10 mouse cellular contexts compared by ENCODE assay signal in genomic region chr1:82759520-82759919, GRCm38 (mm10). TPM values are rescaled to one million over a fixed set of nuclear protein-coding genes. Genes with fewer than 3 reads are reported as not detected.
DNase-seq lines count a peak whose midpoint lies in the region; ATAC-seq and TF ChIP-seq lines count a peak whose summit lies in the region.
"Had no signal": no experiment of that assay in that cellular context is flagged by ENCODE, and none has a peak within 500 bp of the region (broad histone marks: within the 10 kb centered on the region; RNA-seq: fewer than 3 reads in every experiment).

No protein-coding gene starts in this region.

- no peak for ATAC-seq in forebrain, embryonic 14.5 days
- no peak for ATAC-seq in forebrain, embryonic 12.5 days (ENCODE audit: low FRiP score)
- no peak for ATAC-seq in midbrain, embryonic 11.5 days (ENCODE audit: low FRiP score)
- no peak for ATAC-seq in midbrain, embryonic 16.5 days

- TF ChIP-seq POLR2A in brain, embryonic 14.5 days (IDR thresholded peaks at IDR 0.05; ENCODE audit: borderline replicate concordance, extremely low read depth, insufficient read depth, insufficient read length, poor library complexity, severe bottlenecking) = no peak

- no peaks in the 10 kb centered on the region for H3K4me1 ChIP-seq in forebrain, embryonic 14.5 days (ENCODE audit: control insufficient read depth, insufficient read depth, low read length)
- no peaks in the 10 kb centered on the region for H3K4me1 ChIP-seq in forebrain, embryonic 12.5 days
- H3K4me1 ChIP-seq in midbrain, embryonic 11.5 days (ENCODE audit: control insufficient read depth, insufficient read depth, low read length) = no peaks in the 10 kb centered on the region
- H3K4me1 ChIP-seq in midbrain, embryonic 16.5 days (ENCODE audit: control insufficient read depth, insufficient read depth, low read length) = no peaks in the 10 kb centered on the region
- H3K4me1 ChIP-seq: hindbrain, embryonic 13.5 days had no signal

- peaks cover 17% of the 10 kb centered on the region; the same call in 1 of the 2 replicates for H3K36me3 ChIP-seq in forebrain, embryonic 14.5 days (ENCODE audit: control insufficient read depth, insufficient read depth, low read length)
- peaks cover 24% of the 10 kb centered on the region for H3K36me3 ChIP-seq in forebrain, embryonic 12.5 days (replicated peaks)
- peaks cover 2% of the 10 kb centered on the region; the same call in 1 of the 2 replicates for H3K36me3 ChIP-seq in midbrain, embryonic 11.5 days (ENCODE audit: control insufficient read depth, insufficient read depth, low read length)
- peaks cover 7% of the 10 kb centered on the region for H3K36me3 ChIP-seq in midbrain, embryonic 16.5 days (ENCODE audit: control insufficient read depth, insufficient read depth, low read length)

- no peak overlapping the region for H3K4me2 ChIP-seq in forebrain, embryonic 14.5 days (ENCODE audit: low read length)
- no peak overlapping the region for H3K4me2 ChIP-seq in forebrain, embryonic 12.5 days
- H3K4me2 ChIP-seq in midbrain, embryonic 11.5 days = no peak overlapping the region
- no peak overlapping the region for H3K4me2 ChIP-seq in midbrain, embryonic 16.5 days (ENCODE audit: low read length)
- H3K4me2 ChIP-seq: hindbrain, embryonic 13.5 days had no signal

- H3K9ac ChIP-seq in forebrain, embryonic 14.5 days (ENCODE audit: low read length) = no peak overlapping the region
- H3K9ac ChIP-seq in forebrain, embryonic 12.5 days = no peak overlapping the region
- H3K9ac ChIP-seq in midbrain, embryonic 11.5 days (ENCODE audit: low read length) = no peak overlapping the region
- no peak overlapping the region for H3K9ac ChIP-seq in midbrain, embryonic 16.5 days (ENCODE audit: low read depth, low read length)
- H3K9ac ChIP-seq: hindbrain, embryonic 13.5 days had no signal

- no peak overlapping the region for H3K27ac ChIP-seq in forebrain, embryonic 14.5 days (ENCODE audit: low read depth, low read length)
- H3K27ac ChIP-seq in forebrain, embryonic 12.5 days = no peak overlapping the region
- no peak overlapping the region for H3K27ac ChIP-seq in midbrain, embryonic 11.5 days (ENCODE audit: low read depth, low read length)
- H3K27ac ChIP-seq in midbrain, embryonic 16.5 days (ENCODE audit: low read length) = no peak overlapping the region
- H3K27ac ChIP-seq: hindbrain, embryonic 13.5 days had no signal

- peak; percentile 5 for DNase-seq in forebrain, embryonic 14.5 days (ENCODE audit: low spot score)
- peak; percentile 87 for DNase-seq in midbrain, embryonic 11.5 days (ENCODE audit: low spot score, missing footprints)
- DNase-seq in brain, embryonic 14.5 days (ENCODE audit: low read depth) = peak; percentile 2
- peak; percentile 10 for DNase-seq in retina, embryonic 14.5 days (ENCODE audit: low spot score)
- no peak for DNase-seq in kidney, postnatal 4 days
- DNase-seq in cerebellum, postnatal 25 days = no peak
- DNase-seq: cerebellum, postnatal 14 days had no signal

- no peaks in the 10 kb centered on the region for H3K9me3 ChIP-seq in forebrain, embryonic 14.5 days (replicated peaks; ENCODE audit: control insufficient read depth, low read length)
- no peaks in the 10 kb centered on the region for H3K9me3 ChIP-seq in forebrain, embryonic 12.5 days
- no peaks in the 10 kb centered on the region for H3K9me3 ChIP-seq in midbrain, embryonic 11.5 days (ENCODE audit: control insufficient read depth, low read length)
- no peaks in the 10 kb centered on the region for H3K9me3 ChIP-seq in midbrain, embryonic 16.5 days (replicated peaks; ENCODE audit: control insufficient read depth, low read length, poor library complexity, severe bottlenecking)
- H3K9me3 ChIP-seq: hindbrain, embryonic 13.5 days had no signal

- peak; percentile 39; the same call in 1 of the 2 replicates for TF ChIP-seq CTCF in brain, embryonic 14.5 days (IDR thresholded peaks at IDR 0.05; ENCODE audit: borderline replicate concordance, extremely low read depth, insufficient read depth, insufficient read length)

- WGBS in forebrain, embryonic 14.5 days = 86% methylated on average over 1 of the region's 1 CpGs
- 88% methylated on average over 1 of the region's 1 CpGs for WGBS in forebrain, embryonic 12.5 days
- WGBS in midbrain, embryonic 11.5 days = 75% methylated on average over 1 of the region's 1 CpGs
- WGBS in midbrain, embryonic 16.5 days = 90% methylated on average over 1 of the region's 1 CpGs

- no peak overlapping the region for H3K4me3 ChIP-seq in forebrain, embryonic 14.5 days (ENCODE audit: low read depth, low read length)
- no peak overlapping the region for H3K4me3 ChIP-seq in forebrain, embryonic 12.5 days (replicated peaks)
- H3K4me3 ChIP-seq in midbrain, embryonic 11.5 days (ENCODE audit: low read depth, low read length) = no peak overlapping the region
- H3K4me3 ChIP-seq in midbrain, embryonic 16.5 days (ENCODE audit: low read depth, low read length) = no peak overlapping the region
- H3K4me3 ChIP-seq: hindbrain, embryonic 13.5 days had no signal

- H3K27me3 ChIP-seq in forebrain, embryonic 14.5 days (replicated peaks; ENCODE audit: control insufficient read depth, insufficient read depth, low read length) = no peaks in the 10 kb centered on the region
- H3K27me3 ChIP-seq in forebrain, embryonic 12.5 days = no peaks in the 10 kb centered on the region
- H3K27me3 ChIP-seq in midbrain, embryonic 11.5 days (ENCODE audit: control insufficient read depth, insufficient read depth, low read length) = no peaks in the 10 kb centered on the region
- no peaks in the 10 kb centered on the region for H3K27me3 ChIP-seq in midbrain, embryonic 16.5 days (ENCODE audit: control insufficient read depth, insufficient read depth, low read depth, low read length)
- H3K27me3 ChIP-seq: hindbrain, embryonic 13.5 days had no signal

RNA-seq across cellular contexts. Expression of gene Tm4sf20, which starts 8.7 kb away (rescaled TPM):
- not detected in 2 replicates for polyA plus RNA-seq in forebrain, embryonic 14.5 days (2014; fragmentation: Nextera tagmentation; extraction: Ambion mirVana)
- polyA plus RNA-seq in forebrain, embryonic 12.5 days (2016; fragmentation: Nextera tagmentation; extraction: Ambion mirVana) = 0.13 and 0.24 TPM in 2 replicates
- polyA plus RNA-seq in midbrain, embryonic 11.5 days (2014; fragmentation: Nextera tagmentation; extraction: Ambion mirVana) = 0.08 TPM in 1 of 2 replicates, not detected in the other
- 0.11 TPM in 1 of 2 replicates, not detected in the other for polyA plus RNA-seq in midbrain, embryonic 16.5 days (2015; fragmentation: Nextera tagmentation; extraction: Ambion mirVana)
- polyA plus RNA-seq in brain, embryonic 14.5 days (2012; rRNA removed) = not detected in 2 replicates
- polyA plus RNA-seq: hindbrain, embryonic 13.5 days had no signal

RNA-seq across cellular contexts. Expression of gene Gm47791, which starts 11.5 kb away (rescaled TPM):
- polyA plus RNA-seq in forebrain, embryonic 14.5 days (2014; fragmentation: Nextera tagmentation; extraction: Ambion mirVana) = not detected in 2 replicates
- not detected in 2 replicates for polyA plus RNA-seq in forebrain, embryonic 12.5 days (2016; fragmentation: Nextera tagmentation; extraction: Ambion mirVana)
- not detected in 2 replicates for polyA plus RNA-seq in midbrain, embryonic 11.5 days (2014; fragmentation: Nextera tagmentation; extraction: Ambion mirVana)
- not detected in 2 replicates for polyA plus RNA-seq in midbrain, embryonic 16.5 days (2015; fragmentation: Nextera tagmentation; extraction: Ambion mirVana)
- polyA plus RNA-seq in brain, embryonic 14.5 days (2012; rRNA removed) = not detected in 2 replicates
- polyA plus RNA-seq: hindbrain, embryonic 13.5 days had no signal

RNA-seq across cellular contexts. Expression of gene Mff, which starts 34.8 kb away (rescaled TPM):
- 462 and 492 TPM in 2 replicates for polyA plus RNA-seq in forebrain, embryonic 14.5 days (2014; fragmentation: Nextera tagmentation; extraction: Ambion mirVana)
- polyA plus RNA-seq in forebrain, embryonic 12.5 days (2016; fragmentation: Nextera tagmentation; extraction: Ambion mirVana) = 285 and 304 TPM in 2 replicates
- 288 and 298 TPM in 2 replicates for polyA plus RNA-seq in midbrain, embryonic 11.5 days (2014; fragmentation: Nextera tagmentation; extraction: Ambion mirVana)
- 416 and 433 TPM in 2 replicates for polyA plus RNA-seq in midbrain, embryonic 16.5 days (2015; fragmentation: Nextera tagmentation; extraction: Ambion mirVana)
- polyA plus RNA-seq in brain, embryonic 14.5 days (2012; rRNA removed) = 299 and 302 TPM in 2 replicates

Comparison
In these comparisons a context has a peak if more than half of its experiments do, and no peak if none do; other contexts are left out.
1. DNase-seq: peak in forebrain, embryonic 14.5 days (single experiment), midbrain, embryonic 11.5 days (single experiment), brain, embryonic 14.5 days (single experiment) and retina, embryonic 14.5 days (single experiment); none in kidney, postnatal 4 days (0 of 2) and cerebellum, postnatal 25 days (0 of 2).